11 mouse cellular contexts compared by ENCODE assay signal in genomic region chrX:11895396-11895795, GRCm38 (mm10).
A peak's percentile ranks its signal among the peaks of the same experiment; 100 is the strongest.
DNase-seq lines count a peak whose midpoint lies in the region; ATAC-seq lines count a peak whose summit lies in the region.
"Had no signal": no experiment of that assay in that cellular context is flagged by ENCODE, and none has a peak within 500 bp of the region (broad histone marks: within the 10 kb centered on the region; RNA-seq: fewer than 3 reads in every experiment).

No protein-coding gene starts in this region.

- no peak overlapping the region for H3K4me3 ChIP-seq in kidney, embryonic 14.5 days (ENCODE audit: low read length)
- H3K4me3 ChIP-seq in hindbrain, embryonic 12.5 days, result no peak overlapping the region
- H3K4me3 ChIP-seq: hindbrain, embryonic 15.5 days had no signal

- no peak overlapping the region for H3K27ac ChIP-seq in kidney, embryonic 14.5 days (ENCODE audit: low read depth, low read length)
- H3K27ac ChIP-seq in hindbrain, embryonic 12.5 days, result no peak overlapping the region
- H3K27ac ChIP-seq: hindbrain, embryonic 15.5 days had no signal

- H3K36me3 ChIP-seq in kidney, embryonic 14.5 days (ENCODE audit: control insufficient read depth, insufficient read depth, low read length), result no peaks in the 10 kb centered on the region
- H3K36me3 ChIP-seq in hindbrain, embryonic 12.5 days, result no peaks in the 10 kb centered on the region
- H3K36me3 ChIP-seq: hindbrain, embryonic 15.5 days had no signal

- peak; percentile 32 for DNase-seq in kidney, adult 18-20 months
- peak; percentile 4 for DNase-seq in NIH3T3 (ENCODE audit: low read depth)
- peak; percentile 22 to 76 for DNase-seq in gastrocnemius, adult 8-10 months (ENCODE audit: low spot score in 2 of 2)
- DNase-seq in kidney, postnatal 36 days, result peak; percentile 50 to 55
- no peak for DNase-seq in thymus, postnatal 25 days
- DNase-seq in spleen, postnatal 4 days (ENCODE audit: low spot score in 2 of 2), result no peak
- DNase-seq: right cerebral cortex, adult 18-20 months had no signal

- WGBS in kidney, embryonic 14.5 days, result 39% methylated on average over 5 of the region's 5 CpGs
- 36% methylated on average over 5 of the region's 5 CpGs for WGBS in hindbrain, embryonic 12.5 days

- ATAC-seq in kidney, embryonic 14.5 days (ENCODE audit: low FRiP score, low TSS enrichment), result no peak
- ATAC-seq in hindbrain, embryonic 12.5 days (ENCODE audit: low FRiP score), result no peak
- ATAC-seq: midbrain, embryonic 16.5 days had no signal

- no peaks in the 10 kb centered on the region for H3K27me3 ChIP-seq in kidney, embryonic 14.5 days (ENCODE audit: control insufficient read depth, insufficient read depth, low read length)
- H3K27me3 ChIP-seq in hindbrain, embryonic 12.5 days, result peaks cover 49% of the 10 kb centered on the region

- H3K9me3 ChIP-seq in kidney, embryonic 14.5 days (ENCODE audit: control insufficient read depth, low read length), result no peaks in the 10 kb centered on the region
- H3K9me3 ChIP-seq in hindbrain, embryonic 12.5 days (replicated peaks), result no peaks in the 10 kb centered on the region
- H3K9me3 ChIP-seq: hindbrain, embryonic 15.5 days had no signal

- H3K4me1 ChIP-seq in kidney, embryonic 14.5 days (ENCODE audit: control insufficient read depth, insufficient read depth, low read length), result peaks cover 8% of the 10 kb centered on the region; the same call in 1 of the 2 replicates
- H3K4me1 ChIP-seq in hindbrain, embryonic 12.5 days, result 0 out of 2 replicates have a peak, but pooled peaks cover 2% of the 10 kb centered on the region

- no peak overlapping the region for H3K4me2 ChIP-seq in kidney, embryonic 14.5 days (replicated peaks; ENCODE audit: low read depth, low read length)
- no peak overlapping the region for H3K4me2 ChIP-seq in hindbrain, embryonic 12.5 days (replicated peaks)
- H3K4me2 ChIP-seq: hindbrain, embryonic 15.5 days had no signal

- H3K9ac ChIP-seq in kidney, embryonic 14.5 days (ENCODE audit: low read depth, low read length), result no peak overlapping the region
- H3K9ac ChIP-seq in hindbrain, embryonic 12.5 days, result no peak overlapping the region
- H3K9ac ChIP-seq: hindbrain, embryonic 15.5 days had no signal

Comparison
In these comparisons a context has a peak if more than half of its experiments do, and no peak if none do; other contexts are left out.
1. DNase-seq: peak in kidney, adult 18-20 months (single experiment), NIH3T3 (single experiment), gastrocnemius, adult 8-10 months (2 of 2) and kidney, postnatal 36 days (2 of 2); none in thymus, postnatal 25 days (single experiment) and spleen, postnatal 4 days (0 of 2).